Mouse (Mus musculus): ENCODE measurements around the gene Erp44.

Gene Erp44

GRCm38 (mm10) chr4:48239046-48239445 lies 40.3 kb downstream of the Erp44 start:
- no peak for DNase-seq (ENCODE audit: extremely low spot score, low read depth, low spot score)

GRCm38 (mm10) chr4:48236721-48237120 lies 42.6 kb downstream of the Erp44 start:
- DNase-seq (ENCODE audit: extremely low spot score, low read depth, low spot score) = no peak

GRCm38 (mm10) chr4:48226800-48227199 lies 52.6 kb downstream of the Erp44 start:
- DNase-seq (ENCODE audit: extremely low spot score, low read depth, low spot score) = no peak

DNA sequence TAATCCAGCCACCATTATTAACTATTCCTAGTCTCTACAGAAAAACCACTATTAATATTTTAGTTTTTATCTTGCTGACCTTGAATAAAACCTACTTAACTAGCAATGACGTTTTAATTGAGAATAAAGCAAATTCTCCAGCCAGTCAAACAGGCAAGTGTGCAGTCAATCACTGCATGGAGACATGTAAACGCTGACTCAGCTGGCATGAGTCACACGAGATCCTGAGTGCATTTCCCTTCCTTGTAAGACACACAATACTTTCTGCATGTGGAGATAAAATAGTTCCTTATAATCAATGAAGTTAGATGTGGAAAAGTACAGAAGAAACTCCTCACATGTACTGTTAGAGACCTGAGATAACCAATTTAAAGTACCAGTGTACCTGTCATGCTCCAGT lies 53.8 kb downstream of the Erp44 start:
- no peak for DNase-seq (ENCODE audit: extremely low spot score, low read depth, low spot score)

DNA sequence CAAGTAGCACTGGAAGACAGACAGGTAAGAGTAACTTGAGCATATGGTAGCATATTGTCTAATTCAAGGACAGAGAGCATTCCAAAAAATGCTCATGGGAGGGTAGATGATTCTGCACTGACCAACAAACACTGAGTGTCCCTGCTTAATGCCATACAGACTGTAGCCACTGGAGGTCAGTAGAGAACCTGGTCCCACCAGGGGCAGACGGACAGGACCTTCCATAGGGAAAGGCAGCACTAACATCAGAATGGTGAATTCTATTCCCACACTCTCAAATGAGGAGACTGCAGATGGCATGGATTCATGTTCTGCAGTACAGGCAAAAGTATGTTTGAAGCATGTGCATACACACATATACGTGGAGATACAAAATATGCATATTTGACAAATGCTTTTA lies 54.2 kb downstream of the Erp44 start:
- peak; percentile 12 for DNase-seq (ENCODE audit: extremely low spot score, low read depth, low spot score)

DNA sequence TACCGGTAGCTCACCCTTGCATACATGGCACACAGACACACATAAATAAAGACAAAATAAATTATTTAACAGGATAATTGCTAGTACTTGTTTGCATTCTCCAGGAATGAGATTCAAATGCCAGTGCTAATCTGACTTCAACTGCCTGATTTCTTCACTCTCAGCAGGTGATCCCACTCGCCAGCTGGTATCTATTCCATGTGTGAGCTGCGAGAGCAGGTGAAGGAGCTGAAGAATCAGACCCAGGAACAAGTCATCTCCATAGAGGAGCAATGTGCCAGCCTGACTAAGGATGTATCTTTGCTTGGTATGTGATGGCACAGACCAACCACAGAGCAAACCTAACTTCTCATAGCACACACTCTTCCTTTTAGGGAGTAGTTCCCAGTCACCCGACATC lies 75.8 kb downstream of the Erp44 start:
- no peak for DNase-seq (ENCODE audit: extremely low spot score, low read depth, low spot score)

- DNase-seq (ENCODE audit: extremely low spot score, low read depth, low spot score) = no peak
These were observed 80.9 kb downstream of the Erp44 start for GRCm38 (mm10) chr4:48198447-48198846.

- DNase-seq (ENCODE audit: extremely low spot score, low read depth, low spot score) = no peak
These were observed 81.4 kb downstream of the Erp44 start for GRCm38 (mm10) chr4:48197925-48198324.

DNA sequence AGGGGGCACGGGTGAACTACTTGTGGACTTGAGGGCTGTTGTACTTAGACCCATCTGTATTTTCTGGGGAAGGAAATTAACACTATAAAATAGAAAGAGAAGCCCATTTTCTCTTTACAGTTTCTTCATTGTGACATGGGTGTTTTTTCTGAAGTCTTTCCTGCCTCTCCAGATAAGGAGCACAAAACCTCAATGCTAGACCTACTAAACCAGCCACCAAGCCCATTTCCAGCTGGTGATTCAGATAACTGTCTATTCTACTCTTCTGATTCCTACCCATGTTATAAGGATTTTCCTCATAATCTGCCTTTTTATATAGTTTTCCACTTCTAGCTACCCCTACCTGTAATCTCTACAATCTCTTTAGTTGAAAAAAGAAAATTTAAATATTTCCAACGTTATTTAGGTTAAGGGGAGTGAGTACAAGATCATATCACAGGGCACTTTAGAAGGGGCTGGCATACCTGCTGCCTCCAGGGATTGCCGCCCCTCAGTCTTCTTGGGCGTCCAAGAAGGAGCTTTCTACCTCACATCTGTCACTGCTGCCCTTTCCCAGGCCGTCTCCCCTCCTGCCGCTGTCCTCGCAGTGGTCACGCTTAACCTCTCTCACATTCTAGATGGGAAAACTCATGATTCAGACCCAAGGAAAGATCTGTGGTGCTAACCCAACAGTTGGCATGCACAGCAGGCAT lies 97.1 kb downstream of the Erp44 start:
- no peak for DNase-seq (ENCODE audit: extremely low spot score, low read depth, low spot score)

DNA sequence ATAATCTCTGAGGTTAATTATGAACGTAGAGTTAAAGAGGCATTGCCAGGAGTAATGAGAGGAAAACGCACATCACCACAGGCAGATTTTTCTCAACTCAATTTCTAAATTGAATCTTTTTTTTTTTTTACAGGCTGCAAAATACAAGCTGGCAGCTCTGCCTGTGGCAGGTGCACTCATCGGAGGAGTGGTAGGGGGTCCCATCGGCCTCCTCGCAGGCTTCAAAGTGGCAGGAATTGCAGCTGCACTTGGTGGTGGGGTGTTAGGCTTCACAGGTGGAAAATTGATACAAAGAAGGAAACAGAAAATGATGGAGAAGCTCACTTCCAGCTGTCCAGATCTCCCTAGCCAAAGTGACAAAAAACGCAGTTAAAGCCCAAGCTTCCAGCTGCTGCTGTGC lies 98.0 kb downstream of the Erp44 start:
- DNase-seq (ENCODE audit: extremely low spot score, low read depth, low spot score) = no peak

GRCm38 (mm10) chr4:48180922-48181321 lies 98.4 kb downstream of the Erp44 start:
- DNase-seq (ENCODE audit: extremely low spot score, low read depth, low spot score) = no peak

- no peak for DNase-seq (ENCODE audit: extremely low spot score, low read depth, low spot score)
These were observed 103.7 kb downstream of the Erp44 start for GRCm38 (mm10) chr4:48175666-48176065.

- no peak for DNase-seq (ENCODE audit: extremely low spot score, low read depth, low spot score)
These were observed 115.5 kb downstream of the Erp44 start for GRCm38 (mm10) chr4:48163851-48164250.

DNA sequence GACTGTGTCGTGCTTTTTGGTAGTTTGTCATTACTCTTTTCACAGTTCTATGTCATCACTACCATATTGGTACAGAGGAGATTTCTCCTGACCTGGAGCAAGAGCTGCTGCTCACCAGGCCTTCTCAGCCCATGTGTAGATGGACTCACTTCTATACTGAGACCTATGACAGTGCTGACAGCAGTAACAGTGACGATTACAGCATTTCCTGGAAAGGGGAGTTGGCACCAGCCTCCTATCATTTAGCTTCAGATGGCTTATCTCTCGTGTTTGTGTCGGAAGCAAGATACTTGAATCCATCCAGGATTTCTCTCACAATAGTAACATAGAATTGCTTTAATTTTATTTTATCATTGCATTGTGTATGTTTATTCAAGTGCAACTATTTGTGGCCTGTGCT lies 119.0 kb downstream of the Erp44 start:
- no peak for DNase-seq (ENCODE audit: extremely low spot score, low read depth, low spot score)

GRCm38 (mm10) chr4:48155864-48156263 lies 123.5 kb downstream of the Erp44 start:
- no peak for DNase-seq (ENCODE audit: extremely low spot score, low read depth, low spot score)

- no peak for DNase-seq (ENCODE audit: extremely low spot score, low read depth, low spot score)
These were observed 126.1 kb downstream of the Erp44 start for GRCm38 (mm10) chr4:48153229-48153628.

- no peak for DNase-seq (ENCODE audit: extremely low spot score, low read depth, low spot score)
These were observed 129.9 kb downstream of the Erp44 start for GRCm38 (mm10) chr4:48149492-48149891.
